Mouse (Mus musculus) ES-Bruce4 (cell line): ENCODE results near the gene Ensa.

ENCODE experiments used
- CTCF ChIP-seq: IDR thresholded peaks from one replicate; pipeline ENCODE4 v1.8.1; 2011; ENCODE audit warnings: low read depth, low read length
- POLR2A ChIP-seq: IDR thresholded peaks from one replicate; pipeline ENCODE4 v1.8.1; 2011; ENCODE audit warnings: low read length; ENCODE audit not compliant: insufficient read depth

DNA sequence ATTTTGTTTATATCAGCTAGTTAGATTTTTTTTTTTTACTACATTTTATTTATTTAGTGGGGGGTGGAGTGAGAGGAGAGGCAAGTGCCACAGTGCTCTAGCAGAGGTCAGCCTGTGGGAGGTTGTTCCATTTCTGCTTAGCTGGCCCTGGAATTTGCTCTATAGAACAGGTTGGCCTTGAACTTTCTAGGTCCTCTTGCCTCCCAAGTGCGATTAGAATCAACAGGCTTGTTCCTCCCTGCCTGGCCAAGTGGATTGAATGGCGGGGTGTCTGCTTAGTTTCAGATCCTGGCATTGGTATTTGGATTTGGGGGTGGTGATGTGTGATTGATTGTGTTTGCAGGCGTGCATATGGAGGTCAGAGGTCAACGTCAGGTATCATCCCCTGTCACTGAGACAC lies 11.3 kb downstream of the Ensa start:
- TF ChIP-seq POLR2A (no peak), CTCF (no peak)
